Mouse (Mus musculus) thymus, adult 2 months (tissue): Measurements from ENCODE around the gene Dcaf17. TPM values are rescaled to one million over a fixed set of nuclear protein-coding genes. Genes with fewer than 3 reads are reported as not detected.

Source experiments
- DNase-seq: peaks from one replicate; pipeline ENCODE4 v3.0.0; 2021
- H3K27ac ChIP-seq: fragments of 200-500 bp; 2 replicates; pipeline ENCODE4 v1.5.1; 2012; ENCODE audit warnings: low read length, control low read depth; ENCODE audit not compliant: control insufficient read depth, insufficient read depth
- H3K27me3 ChIP-seq: fragments of 200-500 bp; 2 replicates; pipeline ENCODE4 v1.6.1; 2012; ENCODE audit warnings: mild to moderate bottlenecking, low read length, moderate library complexity, mixed read lengths; ENCODE audit not compliant: control insufficient read depth, insufficient read depth
- H3K36me3 ChIP-seq: fragments of 200-500 bp; 2 replicates; pipeline ENCODE4 v1.6.1; 2012; ENCODE audit warnings: mild to moderate bottlenecking, low read length, moderate library complexity; ENCODE audit not compliant: control insufficient read depth, insufficient read depth
- H3K4me1 ChIP-seq: fragments of 200-500 bp; replicated peaks from 2 replicates; pipeline ENCODE4 v1.6.1; 2012; ENCODE audit warnings: low read length; ENCODE audit not compliant: control insufficient read depth, insufficient read depth
- H3K4me3 ChIP-seq: fragments of 200-500 bp; 2 replicates; pipeline ENCODE4 v1.5.1; 2012; ENCODE audit warnings: mild to moderate bottlenecking, low read length, control low read depth, moderate library complexity; ENCODE audit not compliant: control insufficient read depth, insufficient read depth
- CTCF ChIP-seq: fragments of 200-500 bp; IDR thresholded peaks from 2 replicates; pipeline ENCODE4 v1.5.1; 2012; ENCODE audit warnings: mild to moderate bottlenecking, control low read depth, low read length, moderate library complexity, borderline replicate concordance; ENCODE audit not compliant: control insufficient read depth, poor library complexity, insufficient read depth; ENCODE audit errors: extremely low read depth
- POLR2A ChIP-seq: fragments of 200-500 bp; IDR thresholded peaks from 2 replicates; pipeline ENCODE4 v1.6.1; 2012; ENCODE audit warnings: mild to moderate bottlenecking, low read length, control low read depth, moderate library complexity; ENCODE audit not compliant: control insufficient read depth, poor library complexity, insufficient read depth; ENCODE audit errors: extremely low read depth
- WGBS: fragments of 180-500 bp; shearing (Covaris S2); methylation state at CpG from one replicate; pipeline ENCODE4 v1.1.7; 2018; 5-methylcytosine and 5-hydroxymethylcytosine counted together
- polyA plus RNA-seq: library from polyadenylated mRNA; depleted of rRNA; stranded (reverse); fragments of >200 nt; gene quantifications from 2 replicates; pipeline ENCODE4 v1.2.3, GENCODE M21; 2012

Dcaf17 gene
- polyA plus RNA-seq, 1 experiment: 10.2 TPM

DNA sequence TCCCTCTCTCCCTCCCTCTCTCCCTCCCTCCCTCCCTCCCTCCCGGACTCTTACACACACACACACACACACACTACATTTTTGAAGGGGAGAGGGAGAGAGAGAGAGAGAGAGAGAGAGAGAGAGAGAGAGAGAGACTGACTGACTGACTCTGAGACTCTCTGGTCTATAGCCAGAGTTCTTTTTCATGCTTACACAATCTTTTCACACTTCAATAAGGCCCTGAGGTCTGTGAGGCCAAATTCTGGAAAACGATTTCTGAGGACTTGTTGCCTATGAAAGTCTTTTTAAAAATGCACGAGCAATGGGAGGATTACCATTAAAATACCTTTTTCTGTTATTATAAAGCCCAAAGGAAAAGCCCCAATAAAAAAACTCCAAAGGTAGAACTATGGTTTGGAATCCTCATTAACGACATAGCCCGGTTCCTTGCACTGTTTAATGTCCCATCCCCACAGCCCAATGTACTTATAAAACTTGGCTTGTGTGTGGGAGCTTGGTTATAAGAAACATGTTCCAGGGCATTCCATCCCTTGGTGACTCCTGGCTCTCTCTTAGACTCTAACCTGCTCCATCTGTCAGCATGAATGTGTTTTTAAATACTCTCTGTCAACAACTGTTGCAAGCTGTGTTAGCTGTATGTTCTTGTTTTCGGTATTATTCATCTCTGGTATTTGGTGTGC, 58.5 kb downstream of the Dcaf17 start:
- Histone ChIP-seq H3K4me3 (no peak overlapping the region), H3K36me3 (no peaks in the 10 kb centered on the region), H3K27me3 (no peaks in the 10 kb centered on the region; the same call in 1 of the 2 replicates), H3K4me1 (peaks cover 12% of the 10 kb centered on the region), H3K27ac (no peak overlapping the region)
- 92% methylated on average over 6 of the region's 6 CpGs for WGBS
- no peak for TF ChIP-seq POLR2A
- no peak for TF ChIP-seq CTCF
- no peak for DNase-seq

DNA sequence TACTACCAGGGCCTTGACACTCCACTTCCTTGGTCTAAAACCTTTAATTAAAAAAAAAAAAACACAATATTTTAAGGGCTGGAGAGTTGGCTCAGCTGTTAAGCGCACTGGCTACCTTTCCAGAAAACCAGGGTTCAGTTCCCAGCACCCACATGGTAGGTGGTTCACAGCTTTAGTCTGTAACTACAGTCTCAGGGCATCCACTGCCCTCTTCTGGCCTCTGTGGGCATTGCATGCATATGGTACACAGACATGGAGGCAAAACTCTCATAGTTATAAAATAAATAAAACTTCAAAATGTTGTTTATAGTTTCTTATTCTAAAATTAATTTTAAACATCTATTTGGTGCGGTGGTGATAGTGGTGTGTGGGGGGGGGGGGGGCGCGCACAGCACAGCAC, 61.0 kb downstream of the Dcaf17 start:
- TF ChIP-seq POLR2A (no peak), CTCF (no peak)
- DNase-seq: peak; percentile 23
- WGBS: 98% methylated on average over 4 of the region's 4 CpGs
- Histone ChIP-seq H3K27me3 (no peaks in the 10 kb centered on the region; the same call in 1 of the 2 replicates), H3K36me3 (no peaks in the 10 kb centered on the region), H3K27ac (no peak overlapping the region), H3K4me3 (no peak overlapping the region), H3K4me1 (peaks cover 13% of the 10 kb centered on the region)

GRCm38 (mm10) chr2:71117797-71118708, 62.9 kb downstream of the Dcaf17 start, which contains the start of gene Cybrd1:
Gene Cybrd1, plus strand, starts transcription at chr2:71117923.
- TF ChIP-seq CTCF (no peak), POLR2A (no peak)
- Histone ChIP-seq H3K36me3 (no peaks in the 10 kb centered on the region), H3K4me3 (peak within 1 kb of the TSS; percentile 68), H3K27me3 (no peaks in the 10 kb centered on the region; the same call in 1 of the 2 replicates), H3K27ac (no peak within 1 kb of the TSS), H3K4me1 (peaks cover 13% of the 10 kb centered on the region)
- WGBS: 3% methylated on average over 60 of the region's 60 CpGs
- peak; percentile 30 for DNase-seq

GRCm38 (mm10) chr2:71120844-71121243, 65.7 kb downstream of the Dcaf17 start:
- 98% methylated on average over 10 of the region's 10 CpGs for whole genome bisulfite sequencing
- H3K36me3 ChIP-seq: no peaks in the 10 kb centered on the region
- no peak overlapping the region for H3K4me3 ChIP-seq
- H3K4me1 ChIP-seq: peaks cover 16% of the 10 kb centered on the region
- H3K27ac ChIP-seq: no peak overlapping the region
- no peak for DNase-seq
- no peak for TF ChIP-seq CTCF
- no peak for TF ChIP-seq POLR2A
- H3K27me3 ChIP-seq: no peaks in the 10 kb centered on the region; the same call in 1 of the 2 replicates

DNA sequence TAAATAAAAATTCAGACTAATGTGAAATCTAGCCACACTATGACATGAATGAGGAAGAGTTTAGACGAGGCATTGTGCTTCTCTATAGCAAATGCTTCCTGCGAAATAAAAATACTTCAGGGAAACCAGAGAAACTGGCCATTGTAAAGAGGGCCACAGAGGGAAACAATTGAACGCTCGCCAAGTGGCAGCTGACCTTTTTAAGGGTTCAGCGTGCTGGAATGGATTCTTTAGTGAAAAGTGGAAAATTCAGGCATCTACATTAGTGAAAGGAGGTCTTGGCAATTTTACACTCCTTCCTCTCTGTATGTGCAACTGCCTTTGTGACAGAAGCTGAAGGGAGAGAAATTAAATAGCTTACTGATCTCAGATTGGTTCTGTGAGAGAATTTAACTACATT, 66.3 kb downstream of the Dcaf17 start:
- no peak for DNase-seq
- H3K27me3 ChIP-seq: no peaks in the 10 kb centered on the region; the same call in 1 of the 2 replicates
- TF ChIP-seq POLR2A (no peak), CTCF (no peak)
- H3K27ac ChIP-seq: no peak overlapping the region
- 69% methylated on average over 5 of the region's 5 CpGs for WGBS
- H3K4me1 ChIP-seq: peaks cover 16% of the 10 kb centered on the region
- no peak overlapping the region for H3K4me3 ChIP-seq
- no peaks in the 10 kb centered on the region for H3K36me3 ChIP-seq

DNA sequence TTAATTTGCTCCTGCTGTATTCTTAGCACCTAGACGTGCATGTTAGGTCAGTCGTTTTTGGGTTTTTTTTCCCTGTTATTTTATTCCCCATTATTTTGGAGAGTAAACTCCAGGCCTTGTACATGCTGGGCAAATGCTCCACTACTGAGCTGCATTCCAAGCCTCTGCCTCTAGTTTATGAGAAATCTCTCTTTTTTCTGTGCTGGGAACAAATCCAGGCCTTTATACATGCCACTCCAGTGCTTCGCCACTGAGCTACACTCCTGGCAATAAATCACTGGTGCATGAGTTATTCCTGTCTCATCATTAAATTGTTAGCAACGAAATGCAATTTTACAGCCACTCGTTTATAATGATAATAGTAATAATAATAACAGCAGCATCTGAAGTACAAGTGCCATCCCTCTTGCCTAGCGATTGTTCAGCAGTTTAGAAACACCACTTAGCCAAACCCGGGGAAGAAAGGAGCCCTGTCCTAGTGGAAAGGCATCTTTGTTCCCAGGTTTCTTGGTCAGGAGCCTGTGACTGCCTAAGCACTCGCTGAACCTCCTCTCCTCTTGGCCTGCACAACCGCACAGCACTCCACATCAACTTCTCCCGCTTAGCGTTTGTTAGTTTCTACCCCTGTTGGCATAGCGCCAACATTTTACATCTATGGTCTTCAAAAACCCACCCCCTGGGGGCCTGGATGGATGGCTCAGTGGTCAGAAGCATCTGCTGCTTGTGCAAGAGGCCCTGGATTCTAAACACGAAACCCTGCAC, 67.3 kb downstream of the Dcaf17 start:
- DNase-seq: no peak
- Histone ChIP-seq H3K27ac (no peak overlapping the region), H3K4me1 (peaks cover 14% of the 10 kb centered on the region), H3K4me3 (no peak overlapping the region), H3K27me3 (no peaks in the 10 kb centered on the region; the same call in 1 of the 2 replicates), H3K36me3 (no peaks in the 10 kb centered on the region)
- TF ChIP-seq POLR2A (no peak), CTCF (no peak)
- WGBS: 93% methylated on average over 13 of the region's 13 CpGs
